Mouse (Mus musculus) forebrain, embryonic 12.5 days (tissue): ENCODE data around the gene Mep1a. TPM values are rescaled to one million over a fixed set of nuclear protein-coding genes. Genes with fewer than 3 reads are reported as not detected.
"Not testable (repeated sequence)": the region's sequence is repeated elsewhere in the genome, so short reads cannot be mapped to it uniquely, and the experiment has no call there.

ENCODE experiments used
- ATAC-seq: fragments of 200-750 bp; cut with Nextera tagmentation; 2 replicates; pipeline ENCODE4 v1.8.0; 2017; ENCODE audit warnings: moderate TSS enrichment; ENCODE audit not compliant: low FRiP score
- H3K27ac ChIP-seq: fragments of 300-500 bp; sonication (generic); 2 replicates; pipeline ENCODE4 v1.5.1; 2016; ENCODE audit warnings: mild to moderate bottlenecking
- H3K27me3 ChIP-seq: fragments of 300-500 bp; sonication (generic); 2 replicates; pipeline ENCODE4 v1.6.1; 2016; ENCODE audit warnings: mild to moderate bottlenecking
- H3K36me3 ChIP-seq: fragments of 300-500 bp; sonication (generic); replicated peaks from 2 replicates; pipeline ENCODE4 v1.6.1; 2016; ENCODE audit warnings: mild to moderate bottlenecking
- H3K4me1 ChIP-seq: fragments of 300-500 bp; sonication (generic); 2 replicates; pipeline ENCODE4 v1.6.1; 2016
- H3K4me2 ChIP-seq: fragments of 300-500 bp; sonication (generic); 2 replicates; pipeline ENCODE4 v1.6.1; 2016; ENCODE audit warnings: mild to moderate bottlenecking, moderate library complexity
- H3K4me3 ChIP-seq: fragments of 300-500 bp; sonication (generic); replicated peaks from 2 replicates; pipeline ENCODE4 v1.5.1; 2016; ENCODE audit warnings: mild to moderate bottlenecking
- H3K9ac ChIP-seq: fragments of 300-500 bp; sonication (generic); 2 replicates; pipeline ENCODE4 v1.6.1; 2016; ENCODE audit warnings: mild to moderate bottlenecking
- H3K9me3 ChIP-seq: fragments of 300-500 bp; sonication (generic); 2 replicates; pipeline ENCODE4 v1.6.1; 2016
- WGBS: fragments of 180-500 bp; shearing (Covaris S2); methylation state at CpG from one replicate; pipeline ENCODE4 v1.1.7; 2016; 5-methylcytosine and 5-hydroxymethylcytosine counted together
- polyA plus RNA-seq: library from polyadenylated mRNA; unstranded; fragments of >200 nt; fragmentation: Nextera tagmentation; extraction: Ambion mirVana; gene quantifications from 2 replicates; pipeline ENCODE4 v1.2.1, GENCODE M21; 2016

Gene Mep1a
- polyA plus RNA-seq, 1 experiment from 2014 or later, result not detected

- H3K36me3 ChIP-seq, result no peaks in the 10 kb centered on the region
- no peaks in the 10 kb centered on the region for H3K9me3 ChIP-seq
- H3K4me2 ChIP-seq, result no peak overlapping the region
- no peak overlapping the region for H3K9ac ChIP-seq
- no peaks in the 10 kb centered on the region for H3K27me3 ChIP-seq
- WGBS, result 73% methylated on average over 6 of the region's 6 CpGs
- no peak overlapping the region for H3K4me3 ChIP-seq
- H3K4me1 ChIP-seq, result no peaks in the 10 kb centered on the region
- no peak overlapping the region for H3K27ac ChIP-seq
- ATAC-seq, result no peak
These were observed 2.0 kb upstream of the Mep1a start for GRCm38 (mm10) chr17:43504594-43504934.

DNA sequence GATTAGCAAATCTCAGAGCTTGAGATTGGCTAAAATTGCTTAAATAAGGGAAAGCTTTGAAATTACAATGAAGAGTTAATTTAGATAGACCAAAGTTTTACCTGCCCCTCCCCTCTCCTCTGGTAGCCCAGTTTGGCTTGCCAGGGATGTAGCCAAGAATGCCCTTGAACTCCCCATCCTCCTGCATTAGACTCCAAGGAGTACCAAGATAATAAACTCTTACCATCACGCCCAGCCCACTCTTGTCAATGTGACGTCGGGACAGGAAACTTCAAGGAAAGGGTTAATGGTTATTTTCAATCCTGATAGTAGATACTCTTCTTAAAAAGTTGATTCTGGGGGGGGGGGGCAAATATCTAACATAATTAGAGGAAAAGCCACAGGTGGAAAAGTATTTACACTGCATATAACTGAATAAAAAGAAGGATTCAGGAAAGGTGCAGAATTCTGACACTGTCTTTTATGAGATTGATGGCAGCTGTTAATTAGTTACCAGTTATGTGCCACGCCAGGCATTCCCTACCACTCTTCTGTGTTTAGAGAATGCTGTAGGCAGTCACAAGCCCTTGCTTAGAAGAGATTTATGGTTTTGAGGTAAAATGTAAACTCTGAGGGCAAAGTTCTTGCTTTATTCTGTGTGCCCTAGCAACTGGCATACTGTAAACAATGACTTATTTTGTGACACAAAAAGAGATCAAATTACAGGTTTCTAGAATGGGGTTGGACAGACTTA lies 1.4 kb upstream of the Mep1a start:
- ATAC-seq, result no peak
- H3K4me2 ChIP-seq, result no peak overlapping the region
- no peak overlapping the region for H3K4me3 ChIP-seq
- H3K4me1 ChIP-seq, result no peaks in the 10 kb centered on the region
- H3K36me3 ChIP-seq, result no peaks in the 10 kb centered on the region
- no peaks in the 10 kb centered on the region for H3K9me3 ChIP-seq
- H3K27me3 ChIP-seq, result no peaks in the 10 kb centered on the region
- no peak overlapping the region for H3K9ac ChIP-seq
- 77% methylated on average over 4 of the region's 4 CpGs for WGBS
- no peak overlapping the region for H3K27ac ChIP-seq

GRCm38 (mm10) chr17:43501631-43502030 lies 981 bp downstream of the Mep1a start:
- H3K4me1 ChIP-seq, result no peaks in the 10 kb centered on the region
- H3K27me3 ChIP-seq, result no peaks in the 10 kb centered on the region
- no peaks in the 10 kb centered on the region for H3K9me3 ChIP-seq
- H3K36me3 ChIP-seq, result no peaks in the 10 kb centered on the region
- WGBS, result 93% methylated on average over 5 of the region's 5 CpGs
- ATAC-seq, result no peak
- H3K9ac ChIP-seq, result no peak overlapping the region
- no peak overlapping the region for H3K4me2 ChIP-seq
- H3K27ac ChIP-seq, result no peak overlapping the region
- H3K4me3 ChIP-seq, result no peak overlapping the region

DNA sequence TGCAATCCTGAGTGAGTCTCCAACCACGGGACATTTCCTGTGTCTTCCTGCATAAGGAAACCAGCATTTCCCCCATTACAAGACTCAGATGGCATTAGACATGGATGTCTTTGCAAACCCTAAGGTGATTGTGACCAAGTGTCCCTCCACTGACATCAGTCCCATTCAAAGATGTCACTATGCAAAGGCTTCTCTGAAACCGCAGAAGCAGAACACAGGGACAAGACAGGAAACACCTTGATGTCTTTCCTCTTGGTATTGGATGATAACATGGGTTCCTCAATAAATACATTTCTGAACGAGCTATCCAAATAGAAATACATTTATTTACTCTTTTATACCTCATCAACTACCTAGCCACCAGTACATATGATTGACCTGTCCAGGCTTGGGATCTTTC lies 1.4 kb downstream of the Mep1a start:
- no peak overlapping the region for H3K9ac ChIP-seq

GRCm38 (mm10) chr17:43500513-43500912 lies 2.1 kb downstream of the Mep1a start:
- H3K27me3 ChIP-seq, result no peaks in the 10 kb centered on the region
- no peak for ATAC-seq
- H3K4me2 ChIP-seq, result no peak overlapping the region
- no peaks in the 10 kb centered on the region for H3K4me1 ChIP-seq
- no peak overlapping the region for H3K27ac ChIP-seq
- H3K9ac ChIP-seq, result no peak overlapping the region
- no peak overlapping the region for H3K4me3 ChIP-seq
- H3K36me3 ChIP-seq, result no peaks in the 10 kb centered on the region
- H3K9me3 ChIP-seq, result no peaks in the 10 kb centered on the region
- 84% methylated on average over 1 of the region's 1 CpGs for WGBS

More for the DNA sequence above, 1.4 kb downstream of the Mep1a start:
- no peak overlapping the region for H3K4me2 ChIP-seq
- H3K27ac ChIP-seq, result no peak overlapping the region
- WGBS, result 82% methylated on average over 3 of the region's 3 CpGs
- no peak for ATAC-seq
- H3K36me3 ChIP-seq, result no peaks in the 10 kb centered on the region
- no peaks in the 10 kb centered on the region for H3K9me3 ChIP-seq
- H3K4me1 ChIP-seq, result no peaks in the 10 kb centered on the region
- H3K4me3 ChIP-seq, result no peak overlapping the region
- no peaks in the 10 kb centered on the region for H3K27me3 ChIP-seq

DNA sequence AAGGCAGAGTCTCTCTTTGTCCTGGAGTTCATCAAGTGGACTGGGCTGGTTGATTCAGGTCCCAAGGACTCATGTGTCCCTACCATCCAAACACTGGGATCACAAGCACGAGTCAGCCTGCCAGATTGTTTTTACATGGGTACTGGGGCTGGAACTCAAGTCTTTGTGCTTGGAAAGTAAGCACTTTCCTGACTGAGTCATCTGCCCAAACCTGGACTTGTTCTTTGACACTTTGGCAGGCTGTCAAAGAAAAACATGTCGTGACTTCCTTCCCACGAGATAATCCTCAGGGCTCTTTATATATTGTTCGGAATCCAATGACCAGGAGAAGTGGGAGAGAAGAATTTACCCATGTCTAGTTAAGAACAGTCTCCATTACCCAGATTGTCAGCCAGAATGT lies 5.1 kb downstream of the Mep1a start:
- WGBS, result 84% methylated on average over 4 of the region's 4 CpGs
- no peak overlapping the region for H3K9ac ChIP-seq
- ATAC-seq, result no peak

DNA sequence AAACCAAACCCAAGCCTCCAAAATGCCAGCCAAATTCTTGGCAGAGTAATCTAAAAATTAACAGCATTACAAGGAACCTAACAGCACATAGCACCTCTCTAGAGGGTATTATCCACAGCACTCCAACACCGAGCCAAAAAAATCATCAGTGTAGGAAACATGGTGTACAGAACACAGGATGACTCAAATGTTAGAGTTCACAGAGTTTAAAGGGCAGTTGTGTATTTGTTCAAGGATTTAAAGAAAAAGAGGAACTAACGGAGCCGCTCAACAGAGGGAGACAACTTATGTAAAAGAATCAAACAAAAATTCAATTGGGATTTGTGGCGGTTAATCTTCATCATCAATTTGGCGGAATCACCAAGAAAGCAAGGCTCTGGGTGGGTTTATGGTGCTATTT lies 7.1 kb downstream of the Mep1a start:
- H3K9ac ChIP-seq, result no peak overlapping the region
- ATAC-seq, result no peak
- no peaks in the 10 kb centered on the region for H3K27me3 ChIP-seq
- H3K36me3 ChIP-seq, result no peaks in the 10 kb centered on the region
- H3K4me1 ChIP-seq, result no peaks in the 10 kb centered on the region
- H3K4me3 ChIP-seq, result no peak overlapping the region
- no peak overlapping the region for H3K4me2 ChIP-seq
- WGBS, result 93% methylated on average over 5 of the region's 5 CpGs
- H3K27ac ChIP-seq, result no peak overlapping the region
- no peaks in the 10 kb centered on the region for H3K9me3 ChIP-seq

More for the DNA sequence above, 5.1 kb downstream of the Mep1a start:
- Histone ChIP-seq H3K27me3 (no peaks in the 10 kb centered on the region), H3K4me2 (no peak overlapping the region), H3K4me1 (no peaks in the 10 kb centered on the region), H3K36me3 (no peaks in the 10 kb centered on the region), H3K9me3 (no peaks in the 10 kb centered on the region), H3K4me3 (no peak overlapping the region), H3K27ac (no peak overlapping the region)

DNA sequence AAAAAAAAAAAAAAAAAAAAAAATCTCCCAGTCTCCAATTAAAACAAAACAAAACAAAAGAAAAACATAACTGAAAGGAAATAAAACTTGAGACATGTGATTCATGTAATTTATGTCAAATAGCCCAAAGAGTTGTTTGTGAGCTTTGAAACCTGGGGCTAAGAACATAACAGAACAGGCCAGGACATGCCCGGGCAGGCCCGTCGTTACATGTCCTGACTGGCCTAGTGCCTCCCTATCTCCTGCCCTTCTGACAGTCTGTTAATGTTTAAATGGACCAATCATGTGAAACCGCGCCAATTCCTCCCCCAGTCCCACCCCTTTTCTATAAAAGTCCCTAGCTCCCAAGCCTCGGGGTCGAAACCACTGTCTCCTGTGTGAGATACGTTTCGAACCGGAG lies 12.2 kb downstream of the Mep1a start:
- ATAC-seq, H3K4me1 ChIP-seq, H3K36me3 ChIP-seq, H3K9ac ChIP-seq, H3K4me2 ChIP-seq, H3K4me3 ChIP-seq, H3K27me3 ChIP-seq, H3K27ac ChIP-seq, H3K9me3 ChIP-seq: not testable (repeated sequence)
- 93% methylated on average over 10 of the region's 10 CpGs for WGBS

DNA sequence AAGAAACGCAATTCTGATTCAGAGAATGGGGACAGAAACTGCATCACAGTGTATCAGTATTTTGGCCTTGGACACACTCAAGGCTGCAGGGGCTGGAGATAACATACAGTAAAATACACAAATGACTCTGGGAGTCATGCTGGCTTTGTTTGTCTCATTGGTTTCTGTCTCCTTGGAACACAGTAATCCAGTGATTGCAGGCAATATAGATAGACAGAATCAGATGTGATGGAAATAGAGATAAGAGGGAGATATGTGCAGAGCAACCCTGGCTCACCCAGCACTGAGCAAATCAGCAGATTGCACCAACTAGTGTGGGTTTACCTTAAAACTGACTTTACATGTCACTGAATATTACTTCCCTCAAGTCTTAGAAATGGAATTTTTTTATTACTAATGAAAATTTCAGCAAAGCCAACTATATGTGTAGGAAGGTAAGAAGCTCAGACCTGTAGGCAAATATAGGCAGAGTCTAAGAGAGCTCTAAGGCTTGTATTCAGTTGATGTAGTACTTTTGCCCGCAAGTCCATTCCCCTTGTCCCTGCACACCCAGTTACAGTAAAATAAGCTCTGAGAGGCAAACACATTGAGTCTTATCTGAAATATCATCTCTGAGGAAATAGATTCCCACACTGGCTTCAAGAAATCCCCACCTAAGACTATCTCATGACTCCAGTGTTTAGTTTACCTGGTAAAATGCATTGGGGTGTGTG lies 14.0 kb downstream of the Mep1a start:
- no peaks in the 10 kb centered on the region for H3K9me3 ChIP-seq
- no peak overlapping the region for H3K4me3 ChIP-seq
- ATAC-seq, result no peak
- no peaks in the 10 kb centered on the region for H3K36me3 ChIP-seq
- H3K4me2 ChIP-seq, result no peak overlapping the region
- H3K9ac ChIP-seq, result no peak overlapping the region
- 89% methylated on average over 2 of the region's 2 CpGs for whole genome bisulfite sequencing
- no peaks in the 10 kb centered on the region for H3K27me3 ChIP-seq
- H3K4me1 ChIP-seq, result no peaks in the 10 kb centered on the region
- H3K27ac ChIP-seq, result no peak overlapping the region

GRCm38 (mm10) chr17:43485982-43486381 lies 16.6 kb downstream of the Mep1a start:
- no peak for ATAC-seq
- no peaks in the 10 kb centered on the region for H3K9me3 ChIP-seq
- WGBS, result 86% methylated on average over 3 of the region's 3 CpGs

GRCm38 (mm10) chr17:43477621-43478020 lies 25.0 kb downstream of the Mep1a start:
- Histone ChIP-seq H3K4me2 (no peak overlapping the region), H3K4me1 (no peaks in the 10 kb centered on the region), H3K9me3 (no peaks in the 10 kb centered on the region), H3K27me3 (no peaks in the 10 kb centered on the region), H3K27ac (no peak overlapping the region), H3K36me3 (no peaks in the 10 kb centered on the region), H3K9ac (no peak overlapping the region), H3K4me3 (no peak overlapping the region)
- ATAC-seq, result no peak

More at GRCm38 (mm10) chr17:43485982-43486381, 16.6 kb downstream of the Mep1a start:
- Histone ChIP-seq H3K27ac (no peak overlapping the region), H3K4me1 (no peaks in the 10 kb centered on the region), H3K4me2 (no peak overlapping the region), H3K9ac (no peak overlapping the region), H3K27me3 (no peaks in the 10 kb centered on the region), H3K4me3 (no peak overlapping the region), H3K36me3 (no peaks in the 10 kb centered on the region)

GRCm38 (mm10) chr17:43474775-43475174 lies 27.8 kb downstream of the Mep1a start:
- no peaks in the 10 kb centered on the region for H3K4me1 ChIP-seq
- no peak overlapping the region for H3K9ac ChIP-seq
- H3K4me2 ChIP-seq, result no peak overlapping the region
- H3K27ac ChIP-seq, result no peak overlapping the region
- 94% methylated on average over 16 of the region's 16 CpGs for WGBS
- no peaks in the 10 kb centered on the region for H3K36me3 ChIP-seq
- no peak for ATAC-seq
- H3K9me3 ChIP-seq, result no peaks in the 10 kb centered on the region
- no peaks in the 10 kb centered on the region for H3K27me3 ChIP-seq
- H3K4me3 ChIP-seq, result no peak overlapping the region

DNA sequence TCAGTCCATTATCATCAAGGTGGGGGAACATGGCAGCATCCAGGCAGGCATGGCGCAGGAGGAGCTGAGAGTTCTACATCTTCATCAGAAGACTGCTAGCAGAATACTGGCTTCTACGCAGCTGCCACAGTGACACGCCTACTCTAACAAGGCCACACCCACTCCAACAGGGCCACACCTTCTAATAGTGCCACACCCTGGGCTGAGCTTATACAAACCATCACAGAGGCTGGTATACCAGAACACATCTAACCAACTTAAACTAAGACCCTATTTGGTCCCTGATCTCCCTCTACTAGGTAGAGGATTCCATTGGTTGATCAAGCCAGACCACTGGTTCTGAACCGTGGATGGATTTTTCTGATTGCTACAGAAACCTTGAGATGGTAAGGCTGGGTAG lies 30.1 kb downstream of the Mep1a start:
- 90% methylated on average over 4 of the region's 4 CpGs for WGBS
- ATAC-seq, result no peak
- Histone ChIP-seq H3K27me3 (no peaks in the 10 kb centered on the region), H3K4me1 (no peaks in the 10 kb centered on the region), H3K36me3 (no peaks in the 10 kb centered on the region), H3K4me3 (no peak overlapping the region), H3K9ac (no peak overlapping the region), H3K9me3 (no peaks in the 10 kb centered on the region), H3K27ac (no peak overlapping the region), H3K4me2 (no peak overlapping the region)
